Mouse (Mus musculus) myocyte (in vitro differentiated cells): Measurements from ENCODE around the gene Grin1. TPM values are rescaled to one million over a fixed set of nuclear protein-coding genes. Genes with fewer than 3 reads are reported as not detected.

Source experiments
- H3K27me3 ChIP-seq: one replicate; pipeline ENCODE4 v1.6.1; 2011; ENCODE audit not compliant: control insufficient read depth, insufficient read depth, insufficient read length
- H3K36me3 ChIP-seq: one replicate; pipeline ENCODE4 v1.6.1; 2011; ENCODE audit not compliant: control insufficient read depth, insufficient read depth
- H3K4me2 ChIP-seq: one replicate; pipeline ENCODE4 v1.6.1; 2011; ENCODE audit warnings: low read depth, control low read depth
- H3K4me3 ChIP-seq: one replicate; pipeline ENCODE4 v1.5.1; 2011; ENCODE audit warnings: mild to moderate bottlenecking, control low read depth, moderate library complexity
- H3K79me2 ChIP-seq: one replicate; pipeline ENCODE4 v1.6.1; 2011; ENCODE audit not compliant: control insufficient read depth, insufficient read depth
- H3ac ChIP-seq: one replicate; pipeline ENCODE4 v1.6.1; 2011; ENCODE audit not compliant: control insufficient read depth, insufficient read length
- CEBPB ChIP-seq: IDR thresholded peaks from 2 replicates; pipeline ENCODE4 v1.6.1; 2011; ENCODE audit warnings: mild to moderate bottlenecking, moderate library complexity; ENCODE audit not compliant: poor library complexity, insufficient read depth, severe bottlenecking
- E2F4 ChIP-seq: IDR thresholded peaks from one replicate; pipeline ENCODE4 v1.6.1; 2011; ENCODE audit warnings: mild to moderate bottlenecking, control low read depth, moderate library complexity; ENCODE audit not compliant: insufficient read depth
- MAX ChIP-seq: IDR thresholded peaks from one replicate; pipeline ENCODE4 v1.6.1; 2011; ENCODE audit warnings: low read depth, mild to moderate bottlenecking, control low read depth
- MYOD1 ChIP-seq, 3 experiments: IDR thresholded peaks; one replicate each; pipeline ENCODE4 v1.6.1; 2011; ENCODE audit warnings: control low read depth in 2 of 3, low read depth in 2 of 3, mild to moderate bottlenecking in 2 of 3, moderate library complexity in 1 of 3; ENCODE audit not compliant: insufficient read length in 2 of 3, control insufficient read depth in 1 of 3
- MYOG ChIP-seq, 3 experiments: IDR thresholded peaks; one replicate each; pipeline ENCODE4 v1.6.1; 2011; ENCODE audit warnings: control low read depth in 2 of 3, low read depth in 2 of 3, mild to moderate bottlenecking in 2 of 3; ENCODE audit not compliant: insufficient read length in 2 of 3, control insufficient read depth in 1 of 3, insufficient read depth in 1 of 3
- POLR2A ChIP-seq: IDR thresholded peaks from one replicate; pipeline ENCODE4 v1.6.1; 2011; ENCODE audit warnings: low read depth, mild to moderate bottlenecking, control low read depth, moderate library complexity; ENCODE audit not compliant: insufficient read length
- POLR2AphosphoS2 ChIP-seq: IDR thresholded peaks from one replicate; pipeline ENCODE4 v1.6.1; 2011; ENCODE audit warnings: low read depth, control low read depth; ENCODE audit not compliant: insufficient read length
- REST ChIP-seq: IDR thresholded peaks from one replicate; pipeline ENCODE4 v1.6.1; 2011; ENCODE audit warnings: mild to moderate bottlenecking, control low read depth, moderate library complexity; ENCODE audit not compliant: insufficient read depth, insufficient read length
- SRF ChIP-seq: IDR thresholded peaks from one replicate; pipeline ENCODE4 v1.6.1; 2011; ENCODE audit warnings: low read depth; ENCODE audit not compliant: control insufficient read depth, insufficient read length
- TCF12 ChIP-seq: IDR thresholded peaks from one replicate; pipeline ENCODE4 v1.6.1; 2011; ENCODE audit warnings: mild to moderate bottlenecking, control low read depth; ENCODE audit not compliant: poor library complexity, insufficient read depth, severe bottlenecking
- TCF3 ChIP-seq: IDR thresholded peaks from one replicate; pipeline ENCODE4 v1.6.1; 2011; ENCODE audit warnings: low read depth, control low read depth; ENCODE audit not compliant: insufficient read length
- USF1 ChIP-seq: IDR thresholded peaks from one replicate; pipeline ENCODE4 v1.6.1; 2011; ENCODE audit warnings: low read depth, mild to moderate bottlenecking, control low read depth, moderate library complexity
- polyA plus RNA-seq: library from polyadenylated mRNA; unstranded; fragments of >200 nt; fragmentation: generic; extraction: Trizol; gene quantifications from one replicate; pipeline ENCODE4 v1.2.1, GENCODE M21; 2012; ENCODE audit warnings: missing spikeins

The Grin1 gene
- polyA plus RNA-seq = 0.12 TPM

GRCm38 (mm10) chr2:25318971-25319773, at the start of gene Grin1:
Gene Grin1, minus strand, starts transcription at chr2:25319187.
- Histone ChIP-seq H3K4me2 (no peak within 1 kb of the TSS), H3K79me2 (no peaks in the 10 kb centered on the region), H3K27me3 (peaks cover 45% of the 10 kb centered on the region), H3K36me3 (no peaks in the 10 kb centered on the region), H3K4me3 (no peak within 1 kb of the TSS), H3ac (no peak within 1 kb of the TSS)
- TF ChIP-seq MYOG (IDR thresholded peaks at IDR 0.05; ENCODE audit: control insufficient read depth in 1 of 3, insufficient read depth in 1 of 3, insufficient read length in 2 of 3, low read depth in 2 of 3) (peak in 2 of 3 experiments; percentile 75 to 77), REST (peak; percentile 88), POLR2A (no peak), E2F4 (no peak), MYOD1 (IDR thresholded peaks at IDR 0.05; ENCODE audit: control insufficient read depth in 1 of 3, insufficient read length in 2 of 3, low read depth in 2 of 3) (peak in 2 of 3 experiments; percentile 53 to 65)

GRCm38 (mm10) chr2:25365091-25365761, 46.2 kb upstream of the Grin1 start, which contains the start of gene Uap1l1:
Gene Uap1l1, minus strand, starts transcription at chr2:25365682.
- peak within 1 kb of the TSS; percentile 43 for H3K4me3 ChIP-seq
- H3K4me2 ChIP-seq = peak within 1 kb of the TSS; percentile 94
- TF ChIP-seq MYOD1 (IDR thresholded peaks at IDR 0.05; ENCODE audit: control insufficient read depth in 1 of 3, insufficient read length in 2 of 3, low read depth in 2 of 3) = peak in 2 of 3 experiments; percentile 40 to 53
- peak; percentile 39 for TF ChIP-seq TCF3
- TF ChIP-seq E2F4 = no peak
- no peak for TF ChIP-seq MAX
- peak; percentile 94 for TF ChIP-seq POLR2AphosphoS2
- no peak for TF ChIP-seq CEBPB
- TF ChIP-seq TCF12 = no peak
- TF ChIP-seq SRF = no peak
- TF ChIP-seq MYOG (IDR thresholded peaks at IDR 0.05; ENCODE audit: control insufficient read depth in 1 of 3, insufficient read depth in 1 of 3, insufficient read length in 2 of 3, low read depth in 2 of 3) = peak in 2 of 3 experiments; percentile 36 to 43
- TF ChIP-seq USF1 = peak; percentile 67
- TF ChIP-seq POLR2A = peak; percentile 97
- TF ChIP-seq REST = peak; percentile 44
- H3K79me2 ChIP-seq = no peaks in the 10 kb centered on the region
- H3K36me3 ChIP-seq = peaks cover 3% of the 10 kb centered on the region
- peak within 1 kb of the TSS; percentile 17 for H3ac ChIP-seq
- no peaks in the 10 kb centered on the region for H3K27me3 ChIP-seq

DNA sequence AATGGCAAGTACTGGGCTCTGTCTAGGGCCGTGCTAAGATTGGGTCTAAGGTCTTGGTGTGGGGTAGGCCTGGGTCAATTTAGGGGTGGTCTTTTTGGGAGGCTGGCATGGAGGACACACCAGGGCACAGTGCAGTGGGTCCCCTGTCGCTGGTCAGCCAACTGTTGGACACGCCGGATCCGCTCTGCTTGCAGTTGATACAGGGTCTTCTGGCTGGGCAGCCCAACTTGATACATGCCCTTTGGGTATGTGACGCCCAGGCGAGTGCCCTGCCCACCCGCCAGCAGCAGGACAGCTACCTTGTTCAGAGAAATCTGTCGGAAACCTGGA, 45.7 kb upstream of the Grin1 start:
- no peaks in the 10 kb centered on the region for H3K79me2 ChIP-seq
- H3K4me2 ChIP-seq = peak overlapping the region; percentile 94
- peak overlapping the region; percentile 43 for H3K4me3 ChIP-seq
- no peaks in the 10 kb centered on the region for H3K27me3 ChIP-seq
- peaks cover 3% of the 10 kb centered on the region for H3K36me3 ChIP-seq
- no peak for TF ChIP-seq USF1
- no peak for TF ChIP-seq TCF3
- TF ChIP-seq MYOG (IDR thresholded peaks at IDR 0.05; ENCODE audit: control insufficient read depth in 1 of 3, insufficient read depth in 1 of 3, insufficient read length in 2 of 3, low read depth in 2 of 3) = no peak
- TF ChIP-seq TCF12 = no peak
- no peak for TF ChIP-seq MAX
- no peak for TF ChIP-seq POLR2A
- TF ChIP-seq E2F4 = no peak
- TF ChIP-seq MYOD1 (IDR thresholded peaks at IDR 0.05; ENCODE audit: control insufficient read depth in 1 of 3, insufficient read length in 2 of 3, low read depth in 2 of 3) = no peak
- no peak for TF ChIP-seq REST
- no peak for TF ChIP-seq POLR2AphosphoS2
- TF ChIP-seq SRF = no peak
- TF ChIP-seq CEBPB = no peak
- peak overlapping the region; percentile 17 for H3ac ChIP-seq

- Histone ChIP-seq H3K4me3 (peak overlapping the region; percentile 43), H3ac (no peak overlapping the region), H3K4me2 (peak overlapping the region; percentile 94), H3K36me3 (peaks cover 3% of the 10 kb centered on the region), H3K79me2 (no peaks in the 10 kb centered on the region), H3K27me3 (no peaks in the 10 kb centered on the region)
- TF ChIP-seq E2F4 (no peak), POLR2AphosphoS2 (no peak), TCF12 (no peak), USF1 (no peak), POLR2A (no peak), TCF3 (no peak), SRF (no peak), MAX (no peak), CEBPB (no peak), MYOG (IDR thresholded peaks at IDR 0.05; ENCODE audit: control insufficient read depth in 1 of 3, insufficient read depth in 1 of 3, insufficient read length in 2 of 3, low read depth in 2 of 3) (no peak), REST (no peak), MYOD1 (IDR thresholded peaks at IDR 0.05; ENCODE audit: control insufficient read depth in 1 of 3, insufficient read length in 2 of 3, low read depth in 2 of 3) (no peak)
These were observed 45.3 kb upstream of the Grin1 start for GRCm38 (mm10) chr2:25364313-25364712.
